Mouse (Mus musculus): ENCODE results near the gene Gstt1. TPM values are rescaled to one million over a fixed set of nuclear protein-coding genes. Genes with fewer than 3 reads are reported as not detected.

Gstt1 gene
- polyA plus RNA-seq, 1 experiment from 2014 or later: 217 TPM

- Histone ChIP-seq H3K36me3 (ENCODE audit: control insufficient read depth, insufficient read depth) (no peaks in the 10 kb centered on the region), H3K27ac (ENCODE audit: low read length) (no peak overlapping the region), H3K9me3 (replicated peaks; ENCODE audit: control insufficient read depth, low read length) (no peaks in the 10 kb centered on the region), H3K9ac (ENCODE audit: low read depth, low read length) (no peak overlapping the region), H3K27me3 (ENCODE audit: control insufficient read depth, insufficient read depth, low read depth, low read length) (no peaks in the 10 kb centered on the region), H3K4me2 (ENCODE audit: low read depth, low read length) (no peak overlapping the region), H3K4me3 (ENCODE audit: low read depth, low read length) (no peak overlapping the region), H3K4me1 (ENCODE audit: control insufficient read depth, low read depth, low read length) (no peaks in the 10 kb centered on the region)
- no peak for ATAC-seq (ENCODE audit: low read depth)
- WGBS (ENCODE audit: insufficient replicate concordance): 45% methylated on average over 4 of the region's 4 CpGs
These were observed 26.1 kb upstream of the Gstt1 start for GRCm38 (mm10) chr10:75824530-75824929.

DNA sequence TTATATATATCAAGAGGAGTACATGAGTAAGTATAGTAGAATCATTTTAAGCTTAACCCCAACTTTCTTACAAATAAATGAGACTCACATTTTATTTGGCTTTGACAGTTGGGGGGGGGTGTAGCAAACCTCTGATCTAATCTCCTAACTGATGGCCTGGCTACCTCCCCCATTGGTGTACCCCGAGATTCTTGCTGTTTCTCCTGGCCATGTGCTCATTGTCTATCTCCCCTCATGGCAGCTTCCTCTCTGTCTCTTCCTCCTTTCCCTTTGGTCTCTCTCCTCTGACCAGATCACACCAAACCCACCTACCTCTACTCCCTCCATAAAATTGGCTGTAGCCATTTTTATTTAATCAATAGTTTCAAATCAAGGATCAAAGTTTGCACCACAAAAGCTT is 25.4 kb upstream of the Gstt1 start:
- no peak overlapping the region for H3K9ac ChIP-seq (ENCODE audit: low read depth, low read length)
- H3K9me3 ChIP-seq (replicated peaks; ENCODE audit: control insufficient read depth, low read length): no peaks in the 10 kb centered on the region
- ATAC-seq (ENCODE audit: low read depth): no peak
- H3K4me2 ChIP-seq (ENCODE audit: low read depth, low read length): no peak overlapping the region
- H3K27ac ChIP-seq (ENCODE audit: low read length): no peak overlapping the region
- H3K27me3 ChIP-seq (ENCODE audit: control insufficient read depth, insufficient read depth, low read depth, low read length): no peaks in the 10 kb centered on the region
- H3K4me3 ChIP-seq (ENCODE audit: low read depth, low read length): no peak overlapping the region
- no peaks in the 10 kb centered on the region for H3K4me1 ChIP-seq (ENCODE audit: control insufficient read depth, low read depth, low read length)
- 65% methylated on average over 1 of the region's 1 CpGs for WGBS (ENCODE audit: insufficient replicate concordance)
- H3K36me3 ChIP-seq (ENCODE audit: control insufficient read depth, insufficient read depth): no peaks in the 10 kb centered on the region

GRCm38 (mm10) chr10:75822443-75822842 is 24.1 kb upstream of the Gstt1 start, which contains the start of gene Gstt4:
Gene Gstt4, minus strand, starts transcription at chr10:75822543.
- 77% methylated on average over 2 of the region's 2 CpGs for WGBS (ENCODE audit: insufficient replicate concordance)
- Histone ChIP-seq H3K4me3 (ENCODE audit: low read depth, low read length) (no peak within 1 kb of the TSS), H3K9me3 (replicated peaks; ENCODE audit: control insufficient read depth, low read length) (no peaks in the 10 kb centered on the region), H3K4me1 (ENCODE audit: control insufficient read depth, low read depth, low read length) (no peaks in the 10 kb centered on the region), H3K27ac (ENCODE audit: low read length) (no peak within 1 kb of the TSS), H3K4me2 (ENCODE audit: low read depth, low read length) (no peak within 1 kb of the TSS), H3K9ac (ENCODE audit: low read depth, low read length) (no peak within 1 kb of the TSS), H3K36me3 (ENCODE audit: control insufficient read depth, insufficient read depth) (no peaks in the 10 kb centered on the region), H3K27me3 (ENCODE audit: control insufficient read depth, insufficient read depth, low read depth, low read length) (no peaks in the 10 kb centered on the region)
- ATAC-seq (ENCODE audit: low read depth): no peak

DNA sequence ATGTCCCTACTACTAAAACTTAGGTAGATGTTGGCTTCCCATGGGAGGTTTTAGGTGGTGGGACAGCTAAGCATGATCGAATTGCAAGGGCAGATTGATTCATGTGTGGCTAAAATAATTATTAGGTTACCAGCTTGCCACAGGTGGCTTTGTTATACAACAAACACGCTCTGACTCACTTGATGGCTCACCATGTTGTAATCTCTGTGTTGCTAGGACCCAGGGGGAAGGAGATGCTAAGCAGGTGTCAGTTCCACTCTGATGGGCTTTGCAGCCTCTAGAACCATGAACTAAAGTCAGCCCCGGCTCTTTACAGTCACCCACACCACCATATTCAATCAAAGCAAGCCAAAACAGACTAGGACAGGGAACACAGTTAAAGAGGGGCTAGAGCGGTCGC is 21.5 kb upstream of the Gstt1 start:
- no peak overlapping the region for H3K27ac ChIP-seq (ENCODE audit: low read length)
- no peaks in the 10 kb centered on the region for H3K36me3 ChIP-seq (ENCODE audit: control insufficient read depth, insufficient read depth)
- no peak overlapping the region for H3K9ac ChIP-seq (ENCODE audit: low read depth, low read length)
- 65% methylated on average over 5 of the region's 5 CpGs for WGBS (ENCODE audit: insufficient replicate concordance)
- H3K4me1 ChIP-seq (ENCODE audit: control insufficient read depth, low read depth, low read length): no peaks in the 10 kb centered on the region
- no peak overlapping the region for H3K4me3 ChIP-seq (ENCODE audit: low read depth, low read length)
- no peak overlapping the region for H3K4me2 ChIP-seq (ENCODE audit: low read depth, low read length)
- H3K27me3 ChIP-seq (ENCODE audit: control insufficient read depth, insufficient read depth, low read depth, low read length): no peaks in the 10 kb centered on the region
- no peak for ATAC-seq (ENCODE audit: low read depth)
- H3K9me3 ChIP-seq (replicated peaks; ENCODE audit: control insufficient read depth, low read length): no peaks in the 10 kb centered on the region

DNA sequence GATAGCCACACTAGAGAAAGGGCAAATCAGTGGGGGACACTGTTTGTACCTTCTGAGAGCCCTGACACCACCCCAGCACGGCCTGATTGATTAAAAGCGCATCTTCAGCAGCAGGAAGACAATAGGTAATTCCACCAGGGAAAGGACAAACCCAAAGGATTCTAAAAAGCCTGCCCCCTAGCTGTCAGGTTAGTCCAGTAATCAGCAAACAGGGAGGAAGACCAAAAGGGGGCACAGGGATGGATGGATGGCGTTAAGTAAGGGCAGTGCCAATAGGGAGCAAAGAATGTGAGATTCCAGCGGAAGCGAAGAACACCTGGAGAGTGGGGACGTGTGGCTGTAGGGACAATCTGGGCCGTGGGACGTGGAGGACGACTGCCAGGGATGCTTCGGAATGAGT is 20.3 kb upstream of the Gstt1 start:
- 52% methylated on average over 10 of the region's 10 CpGs for WGBS (ENCODE audit: insufficient replicate concordance)
- H3K27me3 ChIP-seq (ENCODE audit: control insufficient read depth, insufficient read depth, low read depth, low read length): no peaks in the 10 kb centered on the region
- no peaks in the 10 kb centered on the region for H3K9me3 ChIP-seq (replicated peaks; ENCODE audit: control insufficient read depth, low read length)
- no peaks in the 10 kb centered on the region for H3K4me1 ChIP-seq (ENCODE audit: control insufficient read depth, low read depth, low read length)
- ATAC-seq (ENCODE audit: low read depth): no peak
- no peak overlapping the region for H3K27ac ChIP-seq (ENCODE audit: low read length)
- H3K4me2 ChIP-seq (ENCODE audit: low read depth, low read length): no peak overlapping the region
- H3K9ac ChIP-seq (ENCODE audit: low read depth, low read length): no peak overlapping the region
- H3K36me3 ChIP-seq (ENCODE audit: control insufficient read depth, insufficient read depth): no peaks in the 10 kb centered on the region
- no peak overlapping the region for H3K4me3 ChIP-seq (ENCODE audit: low read depth, low read length)

GRCm38 (mm10) chr10:75804217-75804616 is 5.8 kb upstream of the Gstt1 start:
- no peaks in the 10 kb centered on the region for H3K9me3 ChIP-seq (replicated peaks; ENCODE audit: control insufficient read depth, low read length)
- ATAC-seq (ENCODE audit: low read depth): no peak
- H3K4me1 ChIP-seq (ENCODE audit: control insufficient read depth, low read depth, low read length): no peaks in the 10 kb centered on the region
- no peaks in the 10 kb centered on the region for H3K36me3 ChIP-seq (ENCODE audit: control insufficient read depth, insufficient read depth)
- WGBS (ENCODE audit: insufficient replicate concordance): 36% methylated on average over 2 of the region's 2 CpGs
- H3K4me3 ChIP-seq (ENCODE audit: low read depth, low read length): no peak overlapping the region
- no peak overlapping the region for H3K4me2 ChIP-seq (ENCODE audit: low read depth, low read length)
- H3K27me3 ChIP-seq (ENCODE audit: control insufficient read depth, insufficient read depth, low read depth, low read length): no peaks in the 10 kb centered on the region
- no peak overlapping the region for H3K27ac ChIP-seq (ENCODE audit: low read length)
- H3K9ac ChIP-seq (ENCODE audit: low read depth, low read length): no peak overlapping the region

DNA sequence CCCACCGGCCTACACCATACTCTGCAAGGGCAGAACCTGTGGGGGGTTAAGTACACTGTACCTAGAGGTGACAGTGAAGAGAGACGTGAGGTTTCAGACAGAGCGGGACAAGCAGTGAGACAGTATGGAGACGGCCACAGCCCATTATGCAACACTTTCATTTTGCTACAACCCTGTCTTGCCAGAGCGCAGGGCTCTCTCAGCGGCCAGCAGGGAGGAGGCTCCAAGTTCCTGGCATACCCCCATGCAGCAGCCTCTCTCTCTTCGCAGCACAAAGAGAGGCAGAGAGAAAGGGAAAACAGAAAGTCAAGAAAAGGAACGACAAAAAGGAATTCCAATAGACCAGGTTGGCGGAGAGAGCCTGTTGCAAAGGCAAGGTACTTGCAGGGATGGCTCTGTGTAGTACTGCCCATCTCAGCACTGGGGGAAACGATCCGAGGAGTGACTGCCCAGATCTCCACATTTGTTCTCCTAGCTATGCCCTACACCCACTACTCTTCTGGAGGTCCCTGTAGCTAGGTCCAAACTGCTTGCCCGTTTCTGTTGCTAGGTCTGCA is 687 bp downstream of the Gstt1 start:
- Histone ChIP-seq H3K4me2 (ENCODE audit: low read depth, low read length) (peak overlapping the region; percentile 85), H3K9me3 (replicated peaks; ENCODE audit: control insufficient read depth, low read length) (no peaks in the 10 kb centered on the region), H3K27me3 (ENCODE audit: control insufficient read depth, insufficient read depth, low read depth, low read length) (no peaks in the 10 kb centered on the region), H3K36me3 (ENCODE audit: control insufficient read depth, insufficient read depth) (no peaks in the 10 kb centered on the region), H3K27ac (ENCODE audit: low read length) (peak overlapping the region; percentile 71), H3K4me3 (ENCODE audit: low read depth, low read length) (peak overlapping the region; percentile 65), H3K9ac (ENCODE audit: low read depth, low read length) (peak overlapping the region; percentile 61), H3K4me1 (ENCODE audit: control insufficient read depth, low read depth, low read length) (peaks cover 14% of the 10 kb centered on the region)
- peak; percentile 83 for ATAC-seq (ENCODE audit: low read depth)
- WGBS (ENCODE audit: insufficient replicate concordance): 2% methylated on average over 12 of the region's 12 CpGs

DNA sequence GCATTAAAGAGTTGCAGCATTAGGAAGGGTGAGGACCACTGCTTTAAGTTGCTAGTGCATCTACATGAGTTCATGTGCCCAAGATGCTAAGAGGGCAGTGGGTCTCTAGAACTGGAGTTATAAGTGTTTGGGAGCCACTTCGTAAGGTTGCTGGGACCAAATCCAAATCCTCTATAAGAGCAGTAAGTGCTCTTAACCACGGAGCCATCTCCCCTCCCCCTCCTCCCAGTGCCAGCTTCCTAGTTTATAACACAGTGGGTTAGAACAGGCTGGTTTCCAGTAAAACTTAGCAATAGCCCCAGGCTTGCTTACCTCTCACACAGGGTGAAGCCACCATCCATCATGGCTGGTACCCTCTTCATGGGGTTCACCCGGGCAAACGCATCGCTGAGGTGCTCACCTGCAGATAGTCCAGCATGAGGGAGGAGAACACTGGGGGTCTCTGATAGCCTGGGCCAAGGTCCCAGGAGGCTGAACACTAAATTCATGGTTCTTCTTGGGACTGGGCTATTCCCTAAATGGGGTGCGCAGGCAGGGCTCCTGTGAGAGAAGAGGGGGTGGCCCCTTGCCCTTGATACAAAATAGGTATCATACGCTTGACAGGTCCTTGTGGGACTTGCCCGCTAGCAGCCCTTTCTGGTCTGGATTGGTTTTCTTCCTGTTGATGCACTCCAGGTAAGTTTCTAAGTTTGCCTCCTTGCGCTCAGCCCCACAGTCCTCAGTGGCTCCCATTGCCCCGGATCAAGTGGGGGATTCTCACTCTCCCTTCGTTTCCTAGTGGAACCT is 1.5 kb downstream of the Gstt1 start:
- peaks cover 14% of the 10 kb centered on the region for H3K4me1 ChIP-seq (ENCODE audit: control insufficient read depth, low read depth, low read length)
- H3K36me3 ChIP-seq (ENCODE audit: control insufficient read depth, insufficient read depth): no peaks in the 10 kb centered on the region
- 39% methylated on average over 11 of the region's 11 CpGs for WGBS (ENCODE audit: insufficient replicate concordance)
- no peaks in the 10 kb centered on the region for H3K9me3 ChIP-seq (replicated peaks; ENCODE audit: control insufficient read depth, low read length)
- no peak for ATAC-seq (ENCODE audit: low read depth)
- H3K27me3 ChIP-seq (ENCODE audit: control insufficient read depth, insufficient read depth, low read depth, low read length): no peaks in the 10 kb centered on the region
- peak overlapping the region; percentile 61; the same call in 1 of the 2 replicates for H3K9ac ChIP-seq (ENCODE audit: low read depth, low read length)
- H3K27ac ChIP-seq (ENCODE audit: low read length): peak overlapping the region; percentile 35
- H3K4me3 ChIP-seq (ENCODE audit: low read depth, low read length): peak overlapping the region; percentile 65
- H3K4me2 ChIP-seq (ENCODE audit: low read depth, low read length): peak overlapping the region; percentile 85

- peaks cover 14% of the 10 kb centered on the region for H3K4me1 ChIP-seq (ENCODE audit: control insufficient read depth, low read depth, low read length)
- peak overlapping the region; percentile 15; the same call in 1 of the 2 replicates for H3K9ac ChIP-seq (ENCODE audit: low read depth, low read length)
- H3K4me2 ChIP-seq (ENCODE audit: low read depth, low read length): peak overlapping the region; percentile 38
- peak overlapping the region; percentile 28; the same call in 1 of the 2 replicates for H3K4me3 ChIP-seq (ENCODE audit: low read depth, low read length)
- no peak for ATAC-seq (ENCODE audit: low read depth)
- no peaks in the 10 kb centered on the region for H3K9me3 ChIP-seq (replicated peaks; ENCODE audit: control insufficient read depth, low read length)
- no peaks in the 10 kb centered on the region for H3K36me3 ChIP-seq (ENCODE audit: control insufficient read depth, insufficient read depth)
- peak overlapping the region; percentile 63 for H3K27ac ChIP-seq (ENCODE audit: low read length)
- no peaks in the 10 kb centered on the region for H3K27me3 ChIP-seq (ENCODE audit: control insufficient read depth, insufficient read depth, low read depth, low read length)
- WGBS (ENCODE audit: insufficient replicate concordance): 30% methylated on average over 3 of the region's 3 CpGs
These were observed 3.5 kb downstream of the Gstt1 start for GRCm38 (mm10) chr10:75794880-75795279.
